Comparison of ENCODE assay signal across 11 mouse cellular contexts in the genomic region with DNA sequence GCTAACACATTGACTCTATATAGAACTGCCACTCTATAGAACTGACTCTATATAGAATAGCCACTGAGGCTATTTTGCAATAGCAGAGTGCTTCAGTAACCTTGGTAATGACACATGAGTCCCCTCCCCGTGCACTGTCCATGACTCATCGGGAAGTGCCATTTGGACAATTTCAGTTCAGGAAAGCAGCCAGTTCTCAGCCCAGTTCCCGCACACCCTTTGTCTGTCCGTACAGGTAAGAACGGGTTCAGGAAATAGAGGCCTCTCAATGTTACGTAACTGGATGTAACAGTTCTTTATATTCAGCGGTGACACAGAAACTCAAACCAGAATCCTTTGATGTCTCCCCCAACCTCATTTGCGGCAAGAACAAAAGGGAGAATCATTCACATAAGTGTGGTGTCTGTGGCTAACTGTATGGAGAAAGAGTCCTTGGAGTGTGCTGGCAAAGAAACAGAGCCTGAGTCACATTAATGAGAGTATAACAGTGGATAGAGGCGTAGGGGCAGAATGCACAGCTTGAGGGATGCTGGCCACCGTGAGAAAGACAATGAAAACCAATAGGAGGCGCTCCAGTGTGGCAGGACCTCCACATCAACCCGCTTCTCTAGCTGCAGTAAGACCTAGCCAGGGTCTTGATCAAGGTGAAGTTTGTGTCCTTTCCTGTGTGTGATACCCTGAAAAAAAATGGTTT.
DNase-seq lines count a peak whose midpoint lies in the region; ATAC-seq lines count a peak whose summit lies in the region.
"Had no signal": no experiment of that assay in that cellular context is flagged by ENCODE, and none has a peak within 500 bp of the region (broad histone marks: within the 10 kb centered on the region; RNA-seq: fewer than 3 reads in every experiment).

No protein-coding gene starts in this region.

- H3K27ac ChIP-seq in neural tube, embryonic 12.5 days: no peak overlapping the region
- H3K27ac ChIP-seq in neural tube, embryonic 15.5 days (replicated peaks): no peak overlapping the region
- no peak overlapping the region for H3K27ac ChIP-seq in forebrain, embryonic 15.5 days (replicated peaks)
- no peak overlapping the region for H3K27ac ChIP-seq in neural tube, embryonic 14.5 days (ENCODE audit: low read depth, low read length)
- H3K27ac ChIP-seq: liver, embryonic 12.5 days had no signal

- no peak overlapping the region for H3K4me3 ChIP-seq in neural tube, embryonic 12.5 days
- no peak overlapping the region for H3K4me3 ChIP-seq in neural tube, embryonic 15.5 days (replicated peaks)
- H3K4me3 ChIP-seq in forebrain, embryonic 15.5 days: no peak overlapping the region
- H3K4me3 ChIP-seq in neural tube, embryonic 14.5 days (ENCODE audit: low read depth, low read length): no peak overlapping the region
- H3K4me3 ChIP-seq: liver, embryonic 12.5 days had no signal

- H3K4me1 ChIP-seq in neural tube, embryonic 12.5 days: no peaks in the 10 kb centered on the region
- H3K4me1 ChIP-seq in neural tube, embryonic 15.5 days: no peaks in the 10 kb centered on the region
- peaks cover 10% of the 10 kb centered on the region for H3K4me1 ChIP-seq in forebrain, embryonic 15.5 days
- no peaks in the 10 kb centered on the region for H3K4me1 ChIP-seq in neural tube, embryonic 14.5 days (ENCODE audit: control insufficient read depth, insufficient read depth, low read length)
- H3K4me1 ChIP-seq: liver, embryonic 12.5 days had no signal

- DNase-seq in adrenal gland, postnatal 36 days: peak; percentile 71 to 73
- no peak for DNase-seq in left cerebral cortex, adult 11 months (ENCODE audit: low spot score)
- no peak for DNase-seq in right cerebral cortex, adult 2 months (ENCODE audit: low spot score in 2 of 2)
- DNase-seq: embryo, embryonic 11 days; heart, adult 11 months; kidney, postnatal 25 days had no signal

- ATAC-seq in neural tube, embryonic 12.5 days (ENCODE audit: low FRiP score, low read depth): peak; percentile 50
- ATAC-seq in neural tube, embryonic 15.5 days (ENCODE audit: low FRiP score): no peak
- peak; percentile 55; the same call in 1 of the 2 replicates for ATAC-seq in forebrain, embryonic 15.5 days (replicated peaks)
- ATAC-seq in neural tube, embryonic 14.5 days (ENCODE audit: low read depth): 0 out of 2 replicates have a peak, but pooled peaks have one; percentile 38
- ATAC-seq: liver, embryonic 12.5 days had no signal

- no peak overlapping the region for H3K9ac ChIP-seq in neural tube, embryonic 12.5 days
- no peak overlapping the region for H3K9ac ChIP-seq in neural tube, embryonic 15.5 days (replicated peaks)
- H3K9ac ChIP-seq in forebrain, embryonic 15.5 days (replicated peaks): no peak overlapping the region
- H3K9ac ChIP-seq in neural tube, embryonic 14.5 days (replicated peaks; ENCODE audit: low read depth, low read length): no peak overlapping the region
- H3K9ac ChIP-seq: liver, embryonic 12.5 days had no signal

- no peaks in the 10 kb centered on the region for H3K27me3 ChIP-seq in neural tube, embryonic 12.5 days (replicated peaks)
- no peaks in the 10 kb centered on the region for H3K27me3 ChIP-seq in neural tube, embryonic 15.5 days (replicated peaks)
- H3K27me3 ChIP-seq in forebrain, embryonic 15.5 days: no peaks in the 10 kb centered on the region
- no peaks in the 10 kb centered on the region for H3K27me3 ChIP-seq in neural tube, embryonic 14.5 days (ENCODE audit: control insufficient read depth, insufficient read depth, low read length)
- H3K27me3 ChIP-seq: liver, embryonic 12.5 days had no signal

- WGBS in neural tube, embryonic 12.5 days: 64% methylated on average over 12 of the region's 12 CpGs
- 56% methylated on average over 12 of the region's 12 CpGs for WGBS in neural tube, embryonic 15.5 days
- 28% methylated on average over 12 of the region's 12 CpGs for WGBS in forebrain, embryonic 15.5 days
- 62% methylated on average over 12 of the region's 12 CpGs for WGBS in neural tube, embryonic 14.5 days

- no peak overlapping the region for H3K4me2 ChIP-seq in neural tube, embryonic 12.5 days (replicated peaks)
- no peak overlapping the region for H3K4me2 ChIP-seq in neural tube, embryonic 15.5 days
- H3K4me2 ChIP-seq in forebrain, embryonic 15.5 days (replicated peaks): no peak overlapping the region
- H3K4me2 ChIP-seq in neural tube, embryonic 14.5 days (ENCODE audit: low read depth, low read length): no peak overlapping the region
- H3K4me2 ChIP-seq: liver, embryonic 12.5 days had no signal

- no peaks in the 10 kb centered on the region for H3K36me3 ChIP-seq in neural tube, embryonic 12.5 days
- no peaks in the 10 kb centered on the region for H3K36me3 ChIP-seq in neural tube, embryonic 15.5 days
- no peaks in the 10 kb centered on the region for H3K36me3 ChIP-seq in forebrain, embryonic 15.5 days
- no peaks in the 10 kb centered on the region for H3K36me3 ChIP-seq in neural tube, embryonic 14.5 days (ENCODE audit: control insufficient read depth, insufficient read depth, low read length)
- H3K36me3 ChIP-seq: liver, embryonic 12.5 days had no signal

- no peaks in the 10 kb centered on the region for H3K9me3 ChIP-seq in neural tube, embryonic 12.5 days
- no peaks in the 10 kb centered on the region for H3K9me3 ChIP-seq in neural tube, embryonic 15.5 days (replicated peaks)
- no peaks in the 10 kb centered on the region for H3K9me3 ChIP-seq in forebrain, embryonic 15.5 days
- no peaks in the 10 kb centered on the region for H3K9me3 ChIP-seq in neural tube, embryonic 14.5 days (ENCODE audit: control insufficient read depth, low read length)
- H3K9me3 ChIP-seq: liver, embryonic 12.5 days had no signal

Comparison
In these comparisons a context has a peak if more than half of its experiments do, and no peak if none do; other contexts are left out.
1. DNase-seq: peak in adrenal gland, postnatal 36 days (2 of 2); none in left cerebral cortex, adult 11 months (single experiment) and right cerebral cortex, adult 2 months (0 of 2).